Mouse (Mus musculus) ES-Bruce4 (cell line): ENCODE data around the gene Crocc. TPM values are rescaled to one million over a fixed set of nuclear protein-coding genes. Genes with fewer than 3 reads are reported as not detected.

Experiments used
- H3K27ac ChIP-seq: 2 replicates; pipeline ENCODE4 v1.5.1; 2012; ENCODE audit warnings: low read length, inconsistent platforms; ENCODE audit not compliant: insufficient read depth
- H3K27me3 ChIP-seq: 2 replicates; pipeline ENCODE4 v1.6.1; 2012; ENCODE audit warnings: mild to moderate bottlenecking, low read length, inconsistent platforms; ENCODE audit not compliant: control insufficient read depth, poor library complexity, insufficient read depth, severe bottlenecking
- H3K36me3 ChIP-seq: 2 replicates; pipeline ENCODE4 v1.6.1; 2012; ENCODE audit warnings: inconsistent platforms, mild to moderate bottlenecking, low read length, moderate library complexity; ENCODE audit not compliant: control insufficient read depth, poor library complexity, insufficient read depth, severe bottlenecking
- H3K4me1 ChIP-seq: one replicate; pipeline ENCODE4 v1.8.1; 2011; ENCODE audit warnings: low read length; ENCODE audit not compliant: control insufficient read depth, insufficient read depth
- H3K4me3 ChIP-seq: 2 replicates; pipeline ENCODE4 v1.5.1; 2011; ENCODE audit warnings: low read depth, mild to moderate bottlenecking, low read length
- H3K9ac ChIP-seq: 2 replicates; pipeline ENCODE4 v1.6.1; 2012; ENCODE audit warnings: low read depth, mild to moderate bottlenecking, inconsistent platforms; ENCODE audit not compliant: poor library complexity, severe bottlenecking
- H3K9me3 ChIP-seq: replicated peaks from 2 replicates; pipeline ENCODE4 v1.6.1; 2012; ENCODE audit warnings: mild to moderate bottlenecking, low read length, inconsistent platforms; ENCODE audit not compliant: control insufficient read depth, poor library complexity, insufficient read depth, severe bottlenecking
- CTCF ChIP-seq: IDR thresholded peaks from one replicate; pipeline ENCODE4 v1.8.1; 2011; ENCODE audit warnings: low read depth, low read length
- EP300 ChIP-seq: IDR thresholded peaks from 2 replicates; pipeline ENCODE4 v1.6.1; 2011; ENCODE audit warnings: low read depth, low read length; ENCODE audit not compliant: insufficient read depth
- POLR2A ChIP-seq: IDR thresholded peaks from one replicate; pipeline ENCODE4 v1.8.1; 2011; ENCODE audit warnings: low read length; ENCODE audit not compliant: insufficient read depth
- polyA plus RNA-seq: library from polyadenylated mRNA; stranded (reverse); fragments of >200 nt; gene quantifications from 2 replicates; pipeline ENCODE4 v1.2.4, GENCODE M21; 2011; ENCODE audit warnings: low read depth; ENCODE audit not compliant: missing spikeins, insufficient read depth, insufficient read length

The Crocc gene
- polyA plus RNA-seq, 1 experiment: 35.0 TPM

DNA sequence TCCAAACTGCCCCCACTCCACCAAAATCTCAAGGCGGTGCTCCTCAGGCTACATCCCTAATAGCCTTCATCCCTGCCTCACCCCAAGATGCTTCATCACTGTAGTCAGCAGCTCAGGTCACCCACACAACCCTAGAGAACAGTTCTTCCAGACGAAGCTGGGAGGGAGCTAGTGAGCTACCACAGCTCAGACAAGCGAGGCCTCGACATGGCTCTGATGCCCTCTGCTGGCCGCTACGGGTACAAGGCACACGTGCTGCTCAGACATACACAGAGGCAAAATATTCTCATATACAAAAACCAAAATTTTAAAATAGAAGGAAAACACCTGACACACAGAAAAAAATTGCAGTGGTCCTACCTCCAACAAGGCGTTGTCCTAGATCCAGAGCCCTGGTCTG, 4.8 kb upstream of the Crocc start:
- Histone ChIP-seq H3K4me1 (no peaks in the 10 kb centered on the region), H3K36me3 (peaks cover 8% of the 10 kb centered on the region), H3K4me3 (no peak overlapping the region), H3K27ac (no peak overlapping the region), H3K9ac (no peak overlapping the region), H3K9me3 (no peaks in the 10 kb centered on the region), H3K27me3 (no peaks in the 10 kb centered on the region)
- TF ChIP-seq EP300 (peak; percentile 38; the same call in 1 of the 2 replicates), CTCF (peak; percentile 100), POLR2A (no peak)

DNA sequence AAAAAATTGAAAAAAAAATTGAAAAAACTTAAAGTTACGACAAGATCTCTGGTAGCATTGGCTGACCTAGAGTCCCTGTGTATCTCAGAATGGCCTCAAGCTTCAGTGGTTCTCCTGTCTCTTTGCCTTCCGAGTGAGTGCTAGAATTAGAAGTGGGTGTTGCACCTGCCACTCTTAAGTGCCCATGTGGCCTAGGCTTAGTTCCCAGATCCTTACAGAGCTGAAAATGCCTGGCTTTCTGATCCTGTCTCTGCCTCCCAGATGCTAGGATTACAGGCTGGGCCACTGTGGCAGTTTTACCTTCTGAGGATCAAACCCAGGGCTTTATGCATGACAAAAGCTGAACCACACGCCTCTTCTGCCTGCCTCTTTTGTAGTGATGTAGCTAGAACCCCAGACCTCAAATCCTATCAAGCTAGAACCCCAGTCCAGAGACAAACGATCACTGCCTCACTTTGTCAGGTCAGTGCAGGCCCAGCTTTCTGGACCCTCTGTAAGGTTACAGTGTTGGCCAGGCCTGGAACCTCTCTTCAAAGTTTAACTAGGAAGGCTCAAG, 3.8 kb upstream of the Crocc start:
- H3K4me3 ChIP-seq: no peak overlapping the region
- no peak overlapping the region for H3K27ac ChIP-seq
- H3K9ac ChIP-seq: no peak overlapping the region
- TF ChIP-seq POLR2A: no peak
- H3K36me3 ChIP-seq: peaks cover 8% of the 10 kb centered on the region
- H3K4me1 ChIP-seq: no peaks in the 10 kb centered on the region
- H3K27me3 ChIP-seq: no peaks in the 10 kb centered on the region
- H3K9me3 ChIP-seq: no peaks in the 10 kb centered on the region

DNA sequence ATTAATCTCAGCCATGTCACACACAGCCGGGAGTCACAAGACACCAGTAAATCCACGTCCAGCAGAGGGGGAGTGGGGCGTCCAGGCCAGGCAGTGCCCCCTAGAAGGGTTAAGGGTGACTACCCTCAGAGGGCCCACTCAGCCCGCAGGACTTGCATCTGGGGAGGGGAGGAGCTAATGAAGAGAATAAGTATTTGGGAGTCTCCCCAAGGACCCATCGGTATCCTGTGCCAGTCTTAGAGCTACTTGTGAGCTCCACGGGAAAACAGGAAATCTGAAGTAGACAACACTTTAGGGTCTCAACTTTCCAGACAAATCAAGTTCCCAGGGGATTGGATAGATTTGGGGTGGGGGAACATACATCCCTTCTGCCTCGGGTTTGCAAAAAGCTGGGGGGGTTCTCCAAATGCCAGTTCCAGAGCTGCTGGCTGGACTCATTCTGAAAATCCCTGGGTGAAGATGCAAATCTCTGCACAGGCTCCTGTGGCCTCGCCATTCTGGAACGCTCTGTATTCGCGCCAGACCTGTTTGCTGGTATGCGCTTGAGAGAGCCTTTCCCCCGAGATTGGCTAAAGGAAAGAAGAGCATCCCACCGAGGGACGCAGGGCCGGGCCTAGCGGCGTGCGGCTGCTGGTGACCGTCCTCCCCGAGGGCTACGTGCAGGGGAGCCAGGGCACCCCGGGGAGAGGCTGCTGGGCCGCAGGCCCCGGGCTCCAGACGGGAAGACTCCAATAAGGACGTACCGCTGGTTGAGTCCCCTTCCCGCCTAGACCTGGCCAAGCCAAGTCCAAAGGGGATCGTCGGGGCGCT, 529 bp downstream of the Crocc start:
- Histone ChIP-seq H3K9ac (peak overlapping the region; percentile 89), H3K27me3 (no peaks in the 10 kb centered on the region), H3K4me1 (peaks cover 4% of the 10 kb centered on the region), H3K27ac (peak overlapping the region; percentile 40), H3K36me3 (no peaks in the 10 kb centered on the region), H3K4me3 (peak overlapping the region; percentile 95), H3K9me3 (no peaks in the 10 kb centered on the region)
- TF ChIP-seq EP300 (no peak), CTCF (no peak), POLR2A (no peak)

DNA sequence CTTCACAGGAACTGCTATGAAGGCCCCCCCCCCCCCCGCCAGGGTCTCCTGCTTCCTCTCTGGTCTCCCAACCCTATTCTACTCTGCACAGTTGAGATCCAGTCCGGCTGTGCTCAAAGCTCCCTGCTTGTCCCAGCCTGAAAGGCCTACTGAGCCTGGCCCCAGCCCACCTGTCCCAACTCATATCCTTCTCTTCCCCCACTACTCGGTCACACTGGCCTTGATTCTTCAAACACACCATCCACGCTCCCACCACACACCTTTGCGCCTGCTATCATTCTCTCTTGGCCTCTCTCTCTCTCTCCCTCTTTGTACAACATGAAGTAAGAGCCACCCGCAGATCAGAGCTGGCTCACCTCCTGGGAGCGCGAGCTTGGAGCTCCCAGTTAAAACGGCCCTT, 1.5 kb downstream of the Crocc start:
- Histone ChIP-seq H3K27me3 (no peaks in the 10 kb centered on the region), H3K4me3 (no peak overlapping the region), H3K9me3 (no peaks in the 10 kb centered on the region), H3K36me3 (no peaks in the 10 kb centered on the region), H3K27ac (no peak overlapping the region), H3K9ac (no peak overlapping the region), H3K4me1 (peaks cover 4% of the 10 kb centered on the region)
- no peak for TF ChIP-seq POLR2A
- no peak for TF ChIP-seq EP300
- TF ChIP-seq CTCF: no peak

DNA sequence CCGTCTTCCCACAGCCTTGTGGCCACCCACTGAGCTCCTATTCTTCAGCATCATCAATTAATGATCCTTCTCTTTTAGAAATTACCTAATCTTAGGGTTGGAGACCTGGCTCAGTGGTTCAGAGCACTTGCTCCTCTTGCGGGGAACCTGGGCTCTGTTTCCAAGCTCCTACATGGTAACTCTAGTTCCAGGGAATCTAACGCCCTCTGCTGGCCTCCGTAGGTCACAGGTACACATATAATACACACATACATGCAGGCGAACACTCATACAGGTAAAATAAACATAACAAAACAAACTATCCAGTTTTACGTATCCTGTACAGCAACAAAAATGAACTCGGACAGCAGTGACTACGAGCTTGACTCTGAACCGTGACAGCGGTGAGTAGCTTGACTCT, 3.4 kb downstream of the Crocc start:
- H3K36me3 ChIP-seq: no peaks in the 10 kb centered on the region

DNA sequence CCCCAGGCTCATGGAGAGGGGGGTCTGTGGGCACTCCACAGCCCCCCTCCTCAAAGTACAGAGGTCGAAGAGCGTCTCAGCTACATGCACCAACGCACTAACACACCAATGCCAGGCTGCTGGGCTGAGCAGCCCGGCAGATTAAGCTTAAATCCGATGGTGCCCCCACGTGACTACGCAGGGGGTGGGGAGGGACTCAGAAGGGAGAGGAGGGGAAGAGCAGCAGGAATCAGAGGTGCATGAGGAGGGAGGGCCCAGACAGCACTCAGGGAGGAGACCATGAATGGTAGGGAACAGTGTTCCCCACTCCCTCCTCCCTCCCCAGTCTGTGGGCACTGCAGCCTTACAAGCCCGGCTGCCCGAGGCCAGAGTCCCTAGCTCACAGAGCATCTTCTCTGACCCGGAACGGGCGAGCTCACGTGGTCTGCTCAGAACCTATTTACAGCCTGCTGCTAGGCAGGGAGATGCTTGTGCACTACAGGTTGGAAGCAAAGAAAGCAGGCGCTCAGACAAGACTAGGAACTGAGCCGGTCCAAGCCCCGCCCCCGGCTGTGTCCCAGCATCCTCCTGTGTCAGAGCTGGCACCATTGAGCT, 6.7 kb downstream of the Crocc start:
- Histone ChIP-seq H3K9me3 (no peaks in the 10 kb centered on the region), H3K36me3 (no peaks in the 10 kb centered on the region), H3K27me3 (no peaks in the 10 kb centered on the region), H3K4me1 (no peaks in the 10 kb centered on the region), H3K4me3 (peak overlapping the region; percentile 22), H3K9ac (no peak overlapping the region), H3K27ac (no peak overlapping the region)
- TF ChIP-seq EP300 (no peak), POLR2A (no peak), CTCF (no peak)

More for the DNA sequence above, 3.4 kb downstream of the Crocc start:
- Histone ChIP-seq H3K27me3 (no peaks in the 10 kb centered on the region), H3K9ac (no peak overlapping the region), H3K9me3 (no peaks in the 10 kb centered on the region), H3K4me1 (peaks cover 4% of the 10 kb centered on the region), H3K27ac (no peak overlapping the region), H3K4me3 (no peak overlapping the region)
- TF ChIP-seq POLR2A (no peak), CTCF (no peak), EP300 (no peak)
